Mouse (Mus musculus) limb, embryonic 14.5 days (tissue): Measurements from ENCODE around the gene Dcaf11. TPM values are rescaled to one million over a fixed set of nuclear protein-coding genes. Genes with fewer than 3 reads are reported as not detected.

ENCODE experiments used
- ATAC-seq: fragments of 200-750 bp; cut with Nextera tagmentation; 2 replicates; pipeline ENCODE4 v1.8.0; 2017; ENCODE audit warnings: low read depth, moderate number of reproducible peaks, moderate TSS enrichment; ENCODE audit not compliant: low FRiP score
- DNase-seq: peaks from one replicate; pipeline ENCODE4 v3.0.0-alpha.2; 2015; ENCODE audit warnings: low spot score
- H3K27ac ChIP-seq: fragments of 300-500 bp; sonication (generic); replicated peaks from 2 replicates; pipeline ENCODE4 v1.5.1; 2014; ENCODE audit warnings: low read depth, mild to moderate bottlenecking, low read length, moderate library complexity, mixed read lengths
- H3K27me3 ChIP-seq: fragments of 300-500 bp; sonication (generic); 2 replicates; pipeline ENCODE4 v1.6.1; 2014; ENCODE audit warnings: low read length, mixed read lengths; ENCODE audit not compliant: control insufficient read depth, insufficient read depth
- H3K36me3 ChIP-seq: fragments of 300-500 bp; sonication (generic); 2 replicates; pipeline ENCODE4 v1.6.1; 2014; ENCODE audit warnings: mild to moderate bottlenecking, low read length, moderate library complexity, mixed read lengths; ENCODE audit not compliant: control insufficient read depth, insufficient read depth
- H3K4me1 ChIP-seq: fragments of 300-500 bp; sonication (generic); 2 replicates; pipeline ENCODE4 v1.6.1; 2014; ENCODE audit warnings: antibody characterized with exemption, low read length, mixed read lengths; ENCODE audit not compliant: control insufficient read depth, insufficient read depth
- H3K4me2 ChIP-seq: fragments of 300-500 bp; sonication (generic); replicated peaks from 2 replicates; pipeline ENCODE4 v1.6.1; 2014; ENCODE audit warnings: low read depth, mild to moderate bottlenecking, low read length, moderate library complexity; ENCODE audit not compliant: severe bottlenecking
- H3K4me3 ChIP-seq: fragments of 300-500 bp; sonication (generic); replicated peaks from 2 replicates; pipeline ENCODE4 v1.5.1; 2014; ENCODE audit warnings: low read length
- H3K9ac ChIP-seq: fragments of 300-500 bp; sonication (generic); 2 replicates; pipeline ENCODE4 v1.6.1; 2014; ENCODE audit warnings: mild to moderate bottlenecking, low read depth, low read length, moderate library complexity; ENCODE audit not compliant: severe bottlenecking
- H3K9me3 ChIP-seq: fragments of 300-500 bp; sonication (generic); 2 replicates; pipeline ENCODE4 v1.6.1; 2016; ENCODE audit warnings: low read length; ENCODE audit not compliant: control insufficient read depth
- POLR2A ChIP-seq: fragments of 200-500 bp; IDR thresholded peaks from 2 replicates; pipeline ENCODE4 v1.8.0; 2012; ENCODE audit warnings: inconsistent platforms, mild to moderate bottlenecking, moderate library complexity, borderline replicate concordance; ENCODE audit not compliant: insufficient read depth, insufficient read length; ENCODE audit errors: extremely low read depth
- WGBS: fragments of 180-500 bp; shearing (Covaris S2); extraction: QIAGEN DNeasy Blood & Tissue Kit; methylation state at CpG from one replicate; pipeline ENCODE4 v1.1.7; 2014; 5-methylcytosine and 5-hydroxymethylcytosine counted together
- polyA plus RNA-seq, 2 experiments: library from polyadenylated mRNA; depleted of rRNA in 1 of 2; stranded (reverse) in 1 of 2; unstranded in 1 of 2; fragments of >200 nt; fragmentation: Nextera tagmentation in 1 of 2; extraction: Ambion mirVana in 1 of 2; gene quantifications; 2 replicates each; pipeline versions ENCODE4 v1.2.1 to v1.2.3; 2012 to 2014

The Dcaf11 gene
- polyA plus RNA-seq, 2 experiments, result 53.0 to 53.8 TPM

DNA sequence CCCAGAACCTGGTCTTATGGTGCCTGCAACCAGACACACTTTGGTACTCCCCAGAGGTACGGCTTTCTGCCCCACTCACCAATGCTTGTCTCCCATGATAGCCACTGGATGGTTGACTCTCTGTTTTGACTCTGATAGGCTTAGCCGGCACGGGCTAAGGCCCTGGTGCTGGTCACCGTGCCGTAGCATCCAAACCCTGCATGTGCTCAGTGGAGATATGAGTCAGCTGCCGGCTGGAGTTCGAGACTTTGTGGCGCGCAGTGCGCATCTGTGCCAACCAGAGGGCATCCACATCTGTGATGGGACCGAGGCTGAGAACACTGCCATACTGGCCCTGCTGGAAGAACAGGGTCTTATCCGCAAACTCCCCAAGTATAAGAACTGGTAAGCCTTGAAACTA is 17.5 kb upstream of the Dcaf11 start:
- no peak for ATAC-seq
- no peaks in the 10 kb centered on the region for H3K9me3 ChIP-seq
- no peak for TF ChIP-seq POLR2A

GRCm38 (mm10) chr14:55544334-55544733 is 15.5 kb upstream of the Dcaf11 start:
- no peak for TF ChIP-seq POLR2A
- Histone ChIP-seq H3K36me3 (peaks cover 60% of the 10 kb centered on the region), H3K9ac (0 out of 2 replicates have a peak overlapping the region, but pooled peaks have one; percentile 7), H3K27ac (no peak overlapping the region), H3K27me3 (no peaks in the 10 kb centered on the region), H3K4me3 (no peak overlapping the region), H3K4me2 (no peak overlapping the region), H3K9me3 (no peaks in the 10 kb centered on the region), H3K4me1 (peaks cover 7% of the 10 kb centered on the region)
- WGBS, result 77% methylated on average over 9 of the region's 9 CpGs
- no peak for DNase-seq
- ATAC-seq, result no peak

More for the DNA sequence above, 17.5 kb upstream of the Dcaf11 start:
- WGBS, result 97% methylated on average over 12 of the region's 12 CpGs
- peaks cover 7% of the 10 kb centered on the region for H3K4me1 ChIP-seq
- H3K4me3 ChIP-seq, result no peak overlapping the region
- DNase-seq, result no peak
- no peaks in the 10 kb centered on the region for H3K27me3 ChIP-seq
- H3K9ac ChIP-seq, result no peak overlapping the region
- no peak overlapping the region for H3K4me2 ChIP-seq
- no peak overlapping the region for H3K27ac ChIP-seq
- H3K36me3 ChIP-seq, result peaks cover 39% of the 10 kb centered on the region

GRCm38 (mm10) chr14:55550191-55550590 is 9.6 kb upstream of the Dcaf11 start:
- 86% methylated on average over 6 of the region's 6 CpGs for WGBS

DNA sequence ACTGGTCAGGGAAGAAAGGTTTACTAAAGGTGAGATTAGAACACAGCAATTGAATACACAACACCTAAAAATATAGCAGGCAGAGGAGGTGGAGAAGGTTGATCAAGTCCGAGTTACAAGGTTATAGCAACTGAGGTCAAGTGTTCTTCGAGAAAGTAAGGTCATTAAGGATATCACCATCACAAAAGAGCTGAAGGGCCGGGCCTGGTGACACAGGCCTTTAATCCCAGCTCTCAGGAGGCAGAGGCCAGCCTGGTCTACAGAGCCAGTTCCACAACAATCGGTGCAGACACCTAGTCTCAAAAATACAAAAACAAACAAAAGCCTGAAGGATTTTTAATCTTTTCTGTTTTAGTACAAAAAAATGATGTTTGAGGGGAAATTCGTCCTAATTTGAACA is 8.5 kb upstream of the Dcaf11 start:
- no peak overlapping the region for H3K27ac ChIP-seq
- WGBS, result 70% methylated on average over 5 of the region's 5 CpGs
- H3K4me2 ChIP-seq, result no peak overlapping the region
- H3K27me3 ChIP-seq, result no peaks in the 10 kb centered on the region
- H3K4me1 ChIP-seq, result no peaks in the 10 kb centered on the region
- no peaks in the 10 kb centered on the region for H3K9me3 ChIP-seq
- ATAC-seq, result no peak
- H3K4me3 ChIP-seq, result no peak overlapping the region
- no peak for TF ChIP-seq POLR2A
- H3K9ac ChIP-seq, result no peak overlapping the region
- H3K36me3 ChIP-seq, result peaks cover 36% of the 10 kb centered on the region
- DNase-seq, result no peak

More at GRCm38 (mm10) chr14:55550191-55550590, 9.6 kb upstream of the Dcaf11 start:
- H3K27ac ChIP-seq, result no peak overlapping the region
- DNase-seq (no peak), ATAC-seq (no peak)
- no peaks in the 10 kb centered on the region for H3K27me3 ChIP-seq
- H3K4me2 ChIP-seq, result no peak overlapping the region
- no peaks in the 10 kb centered on the region for H3K4me1 ChIP-seq
- H3K9me3 ChIP-seq, result no peaks in the 10 kb centered on the region
- H3K36me3 ChIP-seq, result peaks cover 46% of the 10 kb centered on the region
- H3K9ac ChIP-seq, result no peak overlapping the region
- no peak overlapping the region for H3K4me3 ChIP-seq
- no peak for TF ChIP-seq POLR2A

DNA sequence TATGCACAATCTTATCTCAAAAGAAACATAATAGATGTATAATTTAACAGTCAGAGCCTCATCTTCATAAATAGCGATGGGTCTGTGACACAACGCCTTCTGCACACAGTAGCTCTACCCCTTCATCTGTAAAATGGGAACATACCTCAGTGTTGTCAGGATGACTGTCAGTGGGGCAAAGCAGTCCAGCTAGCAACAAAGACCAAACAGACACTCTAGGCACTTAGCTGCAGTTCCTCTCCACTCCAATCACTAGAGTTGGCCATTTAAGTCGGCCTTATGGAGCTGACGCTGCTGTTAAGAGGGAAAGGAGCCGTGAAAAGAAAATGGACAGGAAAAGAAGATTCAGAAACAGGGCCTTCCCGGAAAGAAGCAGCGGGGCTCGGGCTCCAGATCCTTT is 8.0 kb upstream of the Dcaf11 start:
- H3K4me3 ChIP-seq, result no peak overlapping the region
- H3K4me2 ChIP-seq, result no peak overlapping the region
- H3K27me3 ChIP-seq, result no peaks in the 10 kb centered on the region
- DNase-seq, result no peak
- H3K9ac ChIP-seq, result no peak overlapping the region
- peaks cover 34% of the 10 kb centered on the region for H3K36me3 ChIP-seq
- H3K9me3 ChIP-seq, result no peaks in the 10 kb centered on the region
- WGBS, result 91% methylated on average over 8 of the region's 8 CpGs
- TF ChIP-seq POLR2A, result no peak
- no peak overlapping the region for H3K27ac ChIP-seq
- no peak for ATAC-seq
- no peaks in the 10 kb centered on the region for H3K4me1 ChIP-seq

- TF ChIP-seq POLR2A, result no peak
- Histone ChIP-seq H3K27me3 (no peaks in the 10 kb centered on the region), H3K36me3 (peaks cover 8% of the 10 kb centered on the region), H3K4me1 (no peaks in the 10 kb centered on the region), H3K9ac (no peak overlapping the region), H3K4me2 (no peak overlapping the region), H3K4me3 (no peak overlapping the region), H3K27ac (no peak overlapping the region), H3K9me3 (no peaks in the 10 kb centered on the region)
- ATAC-seq, result no peak
- DNase-seq, result no peak
Observed at GRCm38 (mm10) chr14:55554635-55555034, 5.2 kb upstream of the Dcaf11 start.
